Mouse (Mus musculus): Measurements from ENCODE around the gene Trpv6. TPM values are rescaled to one million over a fixed set of nuclear protein-coding genes. Genes with fewer than 3 reads are reported as not detected.

Gene Trpv6
- 0.51 TPM for polyA plus RNA-seq (2017; shearing (Covaris generic))

DNA sequence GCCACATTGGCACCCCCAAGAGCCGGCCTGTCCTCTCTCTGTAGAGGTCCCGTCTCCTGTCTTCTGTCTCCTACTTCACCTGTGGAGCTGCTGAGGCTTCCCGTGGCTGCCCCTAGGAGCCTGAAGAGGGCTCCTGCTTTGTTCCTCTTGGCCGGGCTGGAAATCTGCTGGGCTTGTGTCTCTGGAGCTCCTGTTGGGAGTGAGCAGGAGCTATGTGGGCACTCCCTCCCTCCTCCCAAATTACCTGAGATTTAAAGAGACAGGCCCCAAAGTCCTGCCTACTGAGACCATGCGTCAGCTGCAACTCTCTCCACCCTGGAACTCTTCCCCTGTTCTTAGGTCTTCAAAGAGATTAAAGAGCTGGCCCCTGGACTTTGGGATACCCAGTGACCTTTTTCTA lies at the start of gene Trpv6:
Gene Trpv6 (minus strand): TSS at position 228 of the 400 bp plus-strand sequence.

DNA sequence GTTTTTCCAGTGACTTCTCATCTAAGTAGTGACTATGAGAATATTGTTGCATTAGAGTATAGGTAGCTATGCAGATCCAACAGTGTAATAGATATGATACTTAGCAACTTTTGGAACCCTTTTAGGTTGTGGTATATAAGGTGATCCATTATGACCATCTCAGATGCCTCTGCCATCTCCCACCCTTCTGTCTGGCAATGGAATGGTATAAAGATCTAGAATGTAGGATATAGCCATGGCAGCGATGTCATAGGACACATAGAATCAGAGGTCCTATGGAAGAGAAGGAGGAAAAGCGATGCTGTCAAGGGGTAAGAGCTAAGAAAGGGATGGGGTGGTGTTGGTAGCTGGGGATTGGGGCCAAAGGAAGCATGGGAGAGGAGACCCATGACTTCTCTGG lies 47.9 kb upstream of the Trpv6 start, which contains the start of gene Llcfc1:
Gene Llcfc1 (plus strand): TSS at position 301 of the 400 bp plus-strand sequence.

DNA sequence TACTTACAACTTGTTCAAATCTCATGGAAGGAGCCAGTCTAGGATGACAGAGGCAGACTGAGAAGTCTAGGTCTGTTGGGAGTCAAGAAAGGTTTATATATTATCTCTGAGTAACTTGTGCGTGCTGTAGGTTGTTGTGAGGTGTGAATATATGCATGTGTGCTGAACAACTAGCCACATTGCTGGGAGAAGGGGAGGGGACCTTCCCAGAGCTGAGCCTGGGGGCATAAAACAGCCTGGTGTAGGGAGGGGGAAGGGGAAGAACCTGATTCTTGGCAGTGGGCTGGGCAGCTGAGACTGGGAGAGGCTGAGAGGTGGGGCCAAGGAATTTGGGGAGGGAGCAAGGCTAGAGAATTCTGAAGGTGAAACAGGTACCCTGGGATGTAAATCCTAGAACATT lies 44.5 kb upstream of the Trpv6 start, which contains the start of gene Trpv5:
Gene Trpv5 (minus strand): TSS at position 101 of the 400 bp plus-strand sequence.

DNA sequence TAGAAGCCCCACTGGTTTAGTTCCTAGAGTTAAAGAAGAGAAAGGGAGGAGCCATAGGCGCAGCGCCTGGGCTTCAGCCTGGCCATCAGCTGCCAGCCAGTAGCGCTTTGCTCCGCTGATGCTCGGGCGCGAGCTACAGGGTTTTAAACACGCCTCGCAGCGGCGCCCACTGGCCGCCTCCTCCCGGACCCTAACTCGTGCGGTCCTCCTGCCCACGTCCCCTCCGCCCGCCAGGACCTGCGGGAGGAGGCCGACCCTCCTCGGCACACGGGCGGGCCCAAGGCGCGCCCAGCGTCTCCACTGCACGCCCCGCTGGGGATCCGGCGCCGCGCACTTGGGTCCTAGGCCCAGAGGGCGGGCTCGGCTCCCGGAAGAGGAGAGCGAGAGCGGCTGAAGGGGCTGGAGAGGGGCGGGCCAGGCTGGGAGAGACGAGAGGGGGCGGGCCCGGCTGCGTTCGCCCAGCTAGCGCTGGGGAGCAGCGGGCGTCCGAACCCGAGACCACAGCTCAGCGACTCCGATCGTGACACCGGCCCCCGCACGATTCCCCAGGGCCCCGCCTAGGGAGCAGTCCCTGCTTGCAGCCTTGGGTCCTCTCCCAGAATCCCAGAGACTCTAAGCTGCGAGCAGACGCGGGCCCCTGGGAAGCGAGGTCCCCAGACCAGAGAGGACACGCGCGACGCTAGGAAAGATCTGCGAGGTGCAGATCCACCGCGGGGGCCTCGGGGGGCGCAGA lies 31.0 kb downstream of the Trpv6 start, which contains the start of gene Ephb6:
Gene Ephb6 (plus strand): TSS at position 422 of the 733 bp plus-strand sequence.

Other genes with a start within 250 kb of the Trpv6 start
- gene Gm5771, start 244.0 kb downstream of the Trpv6 start, polyA plus RNA-seq (2017; shearing (Covaris generic)) = not detected
- not detected for gene Gm10334, start 190.3 kb downstream of the Trpv6 start, polyA plus RNA-seq (2017; shearing (Covaris generic))
- gene Prss1, start 177.5 kb downstream of the Trpv6 start, polyA plus RNA-seq (2017; shearing (Covaris generic)) = not detected
- not detected for gene Prss2, start 114.6 kb downstream of the Trpv6 start, polyA plus RNA-seq (2017; shearing (Covaris generic))
- gene Ephb6, start 30.9 kb downstream of the Trpv6 start, polyA plus RNA-seq (2017; shearing (Covaris generic)) = 38.5 TPM
- 0.14 TPM for gene Trpv5, start 44.4 kb upstream of the Trpv6 start, polyA plus RNA-seq (2017; shearing (Covaris generic))
- not detected for gene Llcfc1, start 48.0 kb upstream of the Trpv6 start, polyA plus RNA-seq (2017; shearing (Covaris generic))
- gene Kel, start 67.9 kb upstream of the Trpv6 start, polyA plus RNA-seq (2017; shearing (Covaris generic)) = not detected
- not detected for gene Olfr459, start 138.8 kb upstream of the Trpv6 start, polyA plus RNA-seq (2017; shearing (Covaris generic))
- not detected for gene Pip, start 211.1 kb upstream of the Trpv6 start, polyA plus RNA-seq (2017; shearing (Covaris generic))
- gene Sval2, start 216.6 kb upstream of the Trpv6 start, polyA plus RNA-seq (2017; shearing (Covaris generic)) = not detected